Comparison of ENCODE assay signal across 15 mouse cellular contexts in the genomic region with DNA sequence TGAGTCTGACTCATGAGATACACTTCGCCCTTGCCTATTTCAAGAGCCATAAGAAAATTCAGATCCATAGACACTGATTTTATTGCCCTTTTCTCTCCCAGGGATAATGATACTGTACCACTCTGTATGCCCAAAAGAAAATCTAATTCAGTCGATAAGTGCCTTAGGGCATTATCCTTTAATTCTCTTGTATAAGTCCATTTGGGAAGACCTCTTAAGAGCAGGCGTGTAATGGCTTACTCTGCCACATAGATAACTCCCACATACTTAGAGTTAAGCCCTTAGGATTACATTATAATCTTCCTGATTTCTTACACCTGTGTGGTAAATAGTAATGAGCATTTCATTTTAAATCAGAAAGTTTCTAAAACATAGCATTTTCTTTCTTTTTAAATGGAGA. TPM values are rescaled to one million over a fixed set of nuclear protein-coding genes. Genes with fewer than 3 reads are reported as not detected.
DNase-seq lines count a peak whose midpoint lies in the region; ATAC-seq and TF ChIP-seq lines count a peak whose summit lies in the region.
"Had no signal": no experiment of that assay in that cellular context is flagged by ENCODE, and none has a peak within 500 bp of the region (broad histone marks: within the 10 kb centered on the region; RNA-seq: fewer than 3 reads in every experiment).

No protein-coding gene starts in this region.

- no peak for DNase-seq in forebrain, embryonic 14.5 days (ENCODE audit: low spot score)
- DNase-seq in layer of hippocampus, adult 2 months (ENCODE audit: low spot score in 2 of 2) = no peak
- DNase-seq in layer of hippocampus, adult 18-20 months (ENCODE audit: low spot score in 2 of 2) = no peak
- DNase-seq in midbrain, embryonic 14.5 days = peak; percentile 42
- DNase-seq in midbrain, embryonic 10.5 days (ENCODE audit: low spot score) = no peak
- DNase-seq in retina, embryonic 14.5 days (ENCODE audit: low spot score) = peak; percentile 13
- no peak for DNase-seq in Muller cell, postnatal 12 days (ENCODE audit: inconsistent ontology term)
- DNase-seq: gastrocnemius, postnatal 10 days; thymus, postnatal 4 days had no signal

- ATAC-seq in forebrain, embryonic 14.5 days = no peak
- ATAC-seq in forebrain, embryonic 15.5 days (replicated peaks) = no peak
- no peak for ATAC-seq in midbrain, embryonic 14.5 days (ENCODE audit: low FRiP score, low TSS enrichment)
- ATAC-seq: intestine, embryonic 15.5 days had no signal

- no peak overlapping the region for H3K9ac ChIP-seq in forebrain, embryonic 14.5 days (ENCODE audit: low read length)
- no peak overlapping the region for H3K9ac ChIP-seq in forebrain, embryonic 15.5 days (replicated peaks)
- no peak overlapping the region for H3K9ac ChIP-seq in midbrain, embryonic 14.5 days (replicated peaks; ENCODE audit: low read length)
- H3K9ac ChIP-seq: intestine, embryonic 15.5 days; liver, embryonic 15.5 days; stomach, embryonic 15.5 days had no signal

- H3K9me3 ChIP-seq in forebrain, embryonic 14.5 days (replicated peaks; ENCODE audit: control insufficient read depth, low read length) = no peaks in the 10 kb centered on the region
- H3K9me3 ChIP-seq in forebrain, embryonic 15.5 days = no peaks in the 10 kb centered on the region
- H3K9me3 ChIP-seq in midbrain, embryonic 14.5 days (ENCODE audit: control insufficient read depth, low read length) = no peaks in the 10 kb centered on the region
- H3K9me3 ChIP-seq in midbrain, embryonic 10.5 days (replicated peaks) = no peaks in the 10 kb centered on the region
- H3K9me3 ChIP-seq: heart, embryonic 10.5 days; intestine, embryonic 15.5 days; liver, embryonic 15.5 days; stomach, embryonic 15.5 days had no signal

- peak overlapping the region; percentile 6; the same call in 1 of the 2 replicates for H3K4me2 ChIP-seq in forebrain, embryonic 14.5 days (ENCODE audit: low read length)
- no peak overlapping the region for H3K4me2 ChIP-seq in forebrain, embryonic 15.5 days (replicated peaks)
- peak overlapping the region; percentile 56; the same call in 1 of the 2 replicates for H3K4me2 ChIP-seq in midbrain, embryonic 14.5 days (ENCODE audit: low read length)
- H3K4me2 ChIP-seq: stomach, embryonic 15.5 days had no signal

- no peak overlapping the region for H3K27ac ChIP-seq in forebrain, embryonic 14.5 days (ENCODE audit: low read depth, low read length)
- H3K27ac ChIP-seq in forebrain, embryonic 15.5 days (replicated peaks) = no peak overlapping the region
- no peak overlapping the region for H3K27ac ChIP-seq in layer of hippocampus, adult 2 months
- no peak overlapping the region for H3K27ac ChIP-seq in midbrain, embryonic 14.5 days (replicated peaks; ENCODE audit: low read depth, low read length)
- no peak overlapping the region for H3K27ac ChIP-seq in midbrain, embryonic 10.5 days (replicated peaks)
- H3K27ac ChIP-seq: heart, embryonic 10.5 days; intestine, embryonic 15.5 days; liver, embryonic 15.5 days; stomach, embryonic 15.5 days had no signal

- WGBS in forebrain, embryonic 14.5 days = 80% methylated on average over 3 of the region's 3 CpGs
- 79% methylated on average over 3 of the region's 3 CpGs for WGBS in forebrain, embryonic 15.5 days
- 58% methylated on average over 3 of the region's 3 CpGs for WGBS in midbrain, embryonic 14.5 days
- WGBS in midbrain, embryonic 10.5 days = 86% methylated on average over 3 of the region's 3 CpGs

- H3K27me3 ChIP-seq in forebrain, embryonic 14.5 days (replicated peaks; ENCODE audit: control insufficient read depth, insufficient read depth, low read length) = no peaks in the 10 kb centered on the region
- H3K27me3 ChIP-seq in forebrain, embryonic 15.5 days = no peaks in the 10 kb centered on the region
- no peaks in the 10 kb centered on the region for H3K27me3 ChIP-seq in midbrain, embryonic 14.5 days (ENCODE audit: control insufficient read depth, insufficient read depth, low read length)
- no peaks in the 10 kb centered on the region for H3K27me3 ChIP-seq in midbrain, embryonic 10.5 days (ENCODE audit: low read depth, poor library complexity, severe bottlenecking)
- H3K27me3 ChIP-seq: intestine, embryonic 15.5 days; liver, embryonic 15.5 days; stomach, embryonic 15.5 days had no signal

- no peak for TF ChIP-seq CTCF in layer of hippocampus, adult 2 months (conservative IDR thresholded peaks at IDR 0.05)

- no peaks in the 10 kb centered on the region for H3K36me3 ChIP-seq in forebrain, embryonic 14.5 days (ENCODE audit: control insufficient read depth, insufficient read depth, low read length)
- H3K36me3 ChIP-seq in forebrain, embryonic 15.5 days = no peaks in the 10 kb centered on the region
- H3K36me3 ChIP-seq in midbrain, embryonic 14.5 days (ENCODE audit: control insufficient read depth, insufficient read depth, low read length) = no peaks in the 10 kb centered on the region
- H3K36me3 ChIP-seq in midbrain, embryonic 10.5 days = no peaks in the 10 kb centered on the region
- H3K36me3 ChIP-seq: heart, embryonic 10.5 days; intestine, embryonic 15.5 days; liver, embryonic 15.5 days; stomach, embryonic 15.5 days had no signal

- no peak overlapping the region for H3K4me3 ChIP-seq in forebrain, embryonic 14.5 days (ENCODE audit: low read depth, low read length)
- H3K4me3 ChIP-seq in forebrain, embryonic 15.5 days = no peak overlapping the region
- H3K4me3 ChIP-seq in layer of hippocampus, adult 2 months = peak overlapping the region; percentile 76; the same call in 1 of the 2 replicates
- 0 out of 2 replicates have a peak overlapping the region, but pooled peaks have one; percentile 7 for H3K4me3 ChIP-seq in midbrain, embryonic 14.5 days (replicated peaks; ENCODE audit: low read depth, low read length)
- H3K4me3 ChIP-seq in midbrain, embryonic 10.5 days = no peak overlapping the region
- H3K4me3 ChIP-seq: intestine, embryonic 15.5 days; stomach, embryonic 15.5 days had no signal

- 0 out of 2 replicates have a peak, but pooled peaks cover 3% of the 10 kb centered on the region for H3K4me1 ChIP-seq in forebrain, embryonic 14.5 days (ENCODE audit: control insufficient read depth, insufficient read depth, low read length)
- peaks cover 18% of the 10 kb centered on the region for H3K4me1 ChIP-seq in forebrain, embryonic 15.5 days
- H3K4me1 ChIP-seq in midbrain, embryonic 14.5 days (ENCODE audit: control insufficient read depth, insufficient read depth, low read length) = peaks cover 5% of the 10 kb centered on the region; the same call in 1 of the 2 replicates
- peaks cover 18% of the 10 kb centered on the region for H3K4me1 ChIP-seq in midbrain, embryonic 10.5 days

RNA-seq across cellular contexts. Expression of a gene that starts 1.8 kb away (rescaled TPM):
- 26.8 and 29.1 TPM in 2 replicates for polyA plus RNA-seq in forebrain, embryonic 14.5 days (2014; fragmentation: Nextera tagmentation; extraction: Ambion mirVana)
- 27.7 and 28.1 TPM in 2 replicates for polyA plus RNA-seq in forebrain, embryonic 15.5 days (2015; fragmentation: Nextera tagmentation; extraction: Ambion mirVana)
- 10 to 100 TPM; 72.6 to 81.6 TPM for total RNA-seq in layer of hippocampus, adult 2 months (2021)
- 10 to 100 TPM; 72.9 to 74.8 TPM for total RNA-seq in layer of hippocampus, adult 18-20 months (2021)
- 31.9 and 37.9 TPM in 2 replicates for polyA plus RNA-seq in midbrain, embryonic 14.5 days (2014; fragmentation: Nextera tagmentation; extraction: Ambion mirVana)
- 28.5 and 31.4 TPM in 2 replicates for polyA plus RNA-seq in midbrain, embryonic 10.5 days (2016; fragmentation: Nextera tagmentation; extraction: Ambion mirVana)

RNA-seq across cellular contexts. Expression of a gene that starts 14.5 kb away (rescaled TPM):
- polyA plus RNA-seq in forebrain, embryonic 14.5 days (2014; fragmentation: Nextera tagmentation; extraction: Ambion mirVana) = 63.3 and 71.0 TPM in 2 replicates
- polyA plus RNA-seq in forebrain, embryonic 15.5 days (2015; fragmentation: Nextera tagmentation; extraction: Ambion mirVana) = 64.7 and 67.1 TPM in 2 replicates
- total RNA-seq in layer of hippocampus, adult 2 months (2021) = 10 to 100 TPM; 24.8 to 25.5 TPM
- 10 to 100 TPM; 25.4 to 26.4 TPM for total RNA-seq in layer of hippocampus, adult 18-20 months (2021)
- polyA plus RNA-seq in midbrain, embryonic 14.5 days (2014; fragmentation: Nextera tagmentation; extraction: Ambion mirVana) = 53.8 and 63.0 TPM in 2 replicates
- polyA plus RNA-seq in midbrain, embryonic 10.5 days (2016; fragmentation: Nextera tagmentation; extraction: Ambion mirVana) = 37.2 and 41.3 TPM in 2 replicates
- polyA plus RNA-seq: small intestine, adult 2 months had no signal

Comparison
In these comparisons a context has a peak if more than half of its experiments do, and no peak if none do; other contexts are left out.
1. DNase-seq: peak in midbrain, embryonic 14.5 days (single experiment) and retina, embryonic 14.5 days (single experiment); none in forebrain, embryonic 14.5 days (single experiment), layer of hippocampus, adult 2 months (0 of 2), layer of hippocampus, adult 18-20 months (0 of 2), midbrain, embryonic 10.5 days (single experiment) and Muller cell, postnatal 12 days (single experiment).
2. H3K4me3 ChIP-seq: peak in layer of hippocampus, adult 2 months (single experiment) and midbrain, embryonic 14.5 days (single experiment); none in forebrain, embryonic 14.5 days (single experiment), forebrain, embryonic 15.5 days (single experiment) and midbrain, embryonic 10.5 days (single experiment).